Mouse (Mus musculus) CH12.LX (cell line): Measurements from ENCODE around the gene Cct2. TPM values are rescaled to one million over a fixed set of nuclear protein-coding genes. Genes with fewer than 3 reads are reported as not detected.

Experiments
- DNase-seq: peaks from one replicate; pipeline ENCODE4 v3.0.0-alpha.2; 2013; ENCODE audit errors: extremely low read depth
- H3K27ac ChIP-seq: 2 replicates; pipeline ENCODE4 v1.5.1; 2012; ENCODE audit warnings: low read depth, mild to moderate bottlenecking, control low read depth, moderate library complexity; ENCODE audit not compliant: insufficient read depth
- H3K27me3 ChIP-seq: replicated peaks from 2 replicates; pipeline ENCODE3; 2012; ENCODE audit warnings: inconsistent platforms
- H3K36me3 ChIP-seq, 2 experiments: replicated peaks in 1 of 2; 2 replicates each; pipeline versions ENCODE3 to v1.6.1; 2012; ENCODE audit warnings: inconsistent platforms in 1 of 2, low read length in 1 of 2, mild to moderate bottlenecking in 1 of 2, mixed read lengths in 1 of 2, moderate library complexity in 1 of 2; ENCODE audit not compliant: control insufficient read depth in 1 of 2, insufficient read depth in 1 of 2
- H3K4me1 ChIP-seq, 2 experiments: 2 replicates each; pipeline ENCODE4 v1.6.1; 2012; ENCODE audit warnings: inconsistent platforms in 1 of 2, moderate library complexity in 1 of 2; ENCODE audit not compliant: insufficient read depth in 2 of 2, control insufficient read depth in 1 of 2
- H3K4me2 ChIP-seq: 2 replicates; pipeline ENCODE4 v1.6.1; 2012; ENCODE audit warnings: low read depth, mild to moderate bottlenecking, control low read depth; ENCODE audit not compliant: poor library complexity, insufficient read depth, severe bottlenecking
- H3K4me3 ChIP-seq, 3 experiments: fragments of 150-350 bp in 1 of 3; sonication (generic) in 1 of 3; replicated peaks in 1 of 3; 2 replicates each; pipeline versions ENCODE3 to v1.5.1; 2011 to 2012; ENCODE audit warnings: low read depth in 2 of 3, low read length in 2 of 3, mild to moderate bottlenecking in 2 of 3, moderate library complexity in 2 of 3, control low read depth in 1 of 3, improper control_type of control experiment in 1 of 3, inconsistent platforms in 1 of 3, mixed read lengths in 1 of 3; ENCODE audit not compliant: poor library complexity in 1 of 3
- H3K79me2 ChIP-seq: replicated peaks from 2 replicates; pipeline ENCODE4 v1.6.1; 2012; ENCODE audit warnings: mild to moderate bottlenecking, moderate library complexity; ENCODE audit not compliant: control insufficient read depth, poor library complexity, insufficient read depth, severe bottlenecking; ENCODE audit errors: extremely low read depth
- H3K9ac ChIP-seq: 2 replicates; pipeline ENCODE4 v1.6.1; 2012; ENCODE audit warnings: low read depth, mild to moderate bottlenecking, control low read depth, moderate library complexity; ENCODE audit not compliant: insufficient read depth
- H3K9me3 ChIP-seq: replicated peaks from 2 replicates; pipeline ENCODE3; 2012; ENCODE audit warnings: low read length, inconsistent platforms, mixed read lengths
- CHD1 ChIP-seq: IDR thresholded peaks from 2 replicates; pipeline ENCODE4 v1.6.1; 2012; ENCODE audit warnings: low read depth, low read length, improper control_type of control experiment, inconsistent platforms
- E2F4 ChIP-seq: IDR thresholded peaks from 2 replicates; pipeline ENCODE4 v1.6.1; 2011; ENCODE audit warnings: low read depth, low read length, improper control_type of control experiment; ENCODE audit not compliant: insufficient replicate concordance
- EP300 ChIP-seq: IDR thresholded peaks from 2 replicates; pipeline ENCODE4 v1.6.1; 2011; ENCODE audit warnings: low read length, improper control_type of control experiment
- ETS1 ChIP-seq: conservative IDR thresholded peaks from 2 replicates; pipeline ENCODE4 v1.6.1; 2012; ENCODE audit warnings: low read depth, mild to moderate bottlenecking, inconsistent platforms, low read length, improper control_type of control experiment, moderate library complexity
- HCFC1 ChIP-seq: IDR thresholded peaks from 2 replicates; pipeline ENCODE4 v1.6.1; 2012; ENCODE audit warnings: low read depth, mild to moderate bottlenecking, inconsistent platforms, low read length, improper control_type of control experiment
- JUN ChIP-seq: IDR thresholded peaks from 2 replicates; pipeline ENCODE4 v1.6.1; 2011; ENCODE audit warnings: low read depth, mild to moderate bottlenecking, low read length, improper control_type of control experiment, moderate library complexity; ENCODE audit not compliant: insufficient read depth
- MAX ChIP-seq: IDR thresholded peaks from 2 replicates; pipeline ENCODE4 v1.6.1; 2011; ENCODE audit warnings: low read length, improper control_type of control experiment
- MEF2A ChIP-seq: IDR thresholded peaks from 2 replicates; pipeline ENCODE4 v1.6.1; 2014; ENCODE audit warnings: low read depth, mild to moderate bottlenecking, inconsistent platforms, low read length, improper control_type of control experiment, borderline replicate concordance
- MXI1 ChIP-seq: IDR thresholded peaks from 2 replicates; pipeline ENCODE4 v1.6.1; 2011; ENCODE audit warnings: mild to moderate bottlenecking, low read depth, low read length, improper control_type of control experiment
- NRF1 ChIP-seq: IDR thresholded peaks from 2 replicates; pipeline ENCODE4 v1.6.1; 2014; ENCODE audit warnings: low read depth, mild to moderate bottlenecking, inconsistent platforms, low read length, improper control_type of control experiment, moderate library complexity
- PAX5 ChIP-seq: IDR thresholded peaks from 2 replicates; pipeline ENCODE4 v1.6.1; 2012; ENCODE audit warnings: low read length, inconsistent platforms, mixed read lengths
- POLR2AphosphoS2 ChIP-seq: IDR thresholded peaks from 2 replicates; pipeline ENCODE4 v1.6.1; 2011; ENCODE audit warnings: low read depth, low read length, improper control_type of control experiment
- RAD21 ChIP-seq: IDR thresholded peaks from 2 replicates; pipeline ENCODE4 v1.6.1; 2011; ENCODE audit warnings: low read depth, mild to moderate bottlenecking, low read length, improper control_type of control experiment, moderate library complexity
- RCOR1 ChIP-seq: conservative IDR thresholded peaks from 2 replicates; pipeline ENCODE4 v1.6.1; 2012; ENCODE audit warnings: low read depth, mild to moderate bottlenecking, inconsistent platforms, low read length, improper control_type of control experiment
- TCF12 ChIP-seq: IDR thresholded peaks from 2 replicates; pipeline ENCODE4 v1.6.1; 2014; ENCODE audit warnings: low read depth, mild to moderate bottlenecking, inconsistent platforms, low read length, improper control_type of control experiment
- USF2 ChIP-seq: conservative IDR thresholded peaks from 2 replicates; pipeline ENCODE4 v1.6.1; 2011; ENCODE audit warnings: low read depth, low read length, improper control_type of control experiment
- ZC3H11A ChIP-seq: IDR thresholded peaks from 2 replicates; pipeline ENCODE4 v1.6.1; 2012; ENCODE audit warnings: low read depth, mild to moderate bottlenecking, inconsistent platforms, low read length, improper control_type of control experiment
- dilution Hi-C: fragments of 300-500 bp; cut with MboI; formaldehyde crosslinking; loops from 2 replicates; pipeline ENCODE4 v1.14.3; 2020; ENCODE audit warnings: low sequenced_read_pairs; ENCODE audit not compliant: extremely low pct_unique_long_range_greater_than_20kb, extremely low pct_ligation_motif_present
- in situ Hi-C: fragments of 300-500 bp; cut with MboI; formaldehyde crosslinking; loops from 3 replicates; pipeline ENCODE4 v1.14.3; 2019; ENCODE audit warnings: low sequenced_read_pairs, low pct_ligation_motif_present, low pct_unique_long_range_greater_than_20kb, mixed read lengths
- polyA plus RNA-seq: library from polyadenylated mRNA; unstranded; fragments of >175 nt; gene quantifications from 2 replicates; pipeline ENCODE4 v1.2.1, GENCODE M21; 2012; ENCODE audit warnings: low read depth; ENCODE audit not compliant: insufficient read length
- total RNA-seq, 2 experiments: library from RNA; depleted of rRNA; stranded (reverse); fragments of 300-350 nt in 1 of 2; fragments of >200 nt in 1 of 2; gene quantifications; 2 replicates each; pipeline ENCODE4 v1.2.3; 2012 to 2014

Gene Cct2
- total and polyA plus RNA-seq, 3 experiments = 448 to 901 (median 889) TPM

DNA sequence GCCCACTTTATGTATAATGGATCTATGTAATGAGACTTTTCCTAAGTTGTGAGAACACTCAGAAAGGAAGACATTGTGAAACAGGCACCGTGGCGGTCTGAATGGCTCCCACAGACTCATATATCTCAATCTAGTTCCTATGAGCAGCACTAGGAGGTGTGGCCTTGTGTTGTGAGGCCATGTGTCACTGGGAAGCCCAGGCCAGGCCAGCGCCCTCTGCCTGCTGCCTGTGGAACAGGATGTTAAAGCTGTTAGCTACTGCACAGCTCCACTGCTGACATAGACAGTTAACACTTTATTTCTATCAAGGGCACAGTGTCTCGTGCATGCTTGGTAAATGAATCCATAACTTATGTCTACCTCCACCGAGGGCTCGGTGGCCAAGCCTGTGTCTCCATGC is 14.7 kb upstream of the Cct2 start (continued):
- TF ChIP-seq NRF1 (no peak), TCF12 (no peak), ZC3H11A (no peak), ETS1 (no peak), EP300 (no peak), JUN (no peak), RAD21 (peak; percentile 28), MAX (peak; percentile 58; the same call in 1 of the 2 replicates)
- TF ChIP-seq, all 38 proteins: peak for 7

DNA sequence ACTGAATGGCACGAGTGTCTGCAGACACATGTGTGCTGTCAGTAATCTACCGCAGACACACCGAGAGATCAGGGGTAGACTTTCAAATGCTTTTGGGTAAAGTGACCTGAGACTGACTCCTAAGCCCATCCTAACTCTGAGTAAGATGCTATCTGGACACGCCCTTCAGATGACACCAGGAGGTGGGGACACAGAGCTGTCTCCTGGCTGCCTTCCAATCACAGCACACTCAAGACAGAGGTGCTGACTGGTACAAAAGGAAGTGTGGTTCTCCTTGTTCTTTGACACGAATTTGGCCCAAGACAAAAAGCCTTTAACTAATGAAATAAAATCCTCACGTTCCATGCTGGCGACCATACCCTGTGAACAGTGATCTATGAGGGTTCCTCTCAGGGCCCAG is 9.6 kb upstream of the Cct2 start:
- DNase-seq = no peak
- Histone ChIP-seq H3K36me3 (peaks cover 45 to 72% of the 10 kb centered on the region in 2 experiments), H3K27me3 (no peaks in the 10 kb centered on the region), H3K27ac (no peak overlapping the region), H3K4me2 (no peak overlapping the region), H3K4me3 (no peak overlapping the region), H3K9me3 (peaks cover 3% of the 10 kb centered on the region), H3K9ac (no peak overlapping the region), H3K4me1 (no peaks in the 10 kb centered on the region), H3K79me2 (no peaks in the 10 kb centered on the region)
- dilution Hi-C loops = no loop called here
- in situ Hi-C loops = no loop called here
- TF ChIP-seq MEF2A (no peak), CHD1 (no peak)

DNA sequence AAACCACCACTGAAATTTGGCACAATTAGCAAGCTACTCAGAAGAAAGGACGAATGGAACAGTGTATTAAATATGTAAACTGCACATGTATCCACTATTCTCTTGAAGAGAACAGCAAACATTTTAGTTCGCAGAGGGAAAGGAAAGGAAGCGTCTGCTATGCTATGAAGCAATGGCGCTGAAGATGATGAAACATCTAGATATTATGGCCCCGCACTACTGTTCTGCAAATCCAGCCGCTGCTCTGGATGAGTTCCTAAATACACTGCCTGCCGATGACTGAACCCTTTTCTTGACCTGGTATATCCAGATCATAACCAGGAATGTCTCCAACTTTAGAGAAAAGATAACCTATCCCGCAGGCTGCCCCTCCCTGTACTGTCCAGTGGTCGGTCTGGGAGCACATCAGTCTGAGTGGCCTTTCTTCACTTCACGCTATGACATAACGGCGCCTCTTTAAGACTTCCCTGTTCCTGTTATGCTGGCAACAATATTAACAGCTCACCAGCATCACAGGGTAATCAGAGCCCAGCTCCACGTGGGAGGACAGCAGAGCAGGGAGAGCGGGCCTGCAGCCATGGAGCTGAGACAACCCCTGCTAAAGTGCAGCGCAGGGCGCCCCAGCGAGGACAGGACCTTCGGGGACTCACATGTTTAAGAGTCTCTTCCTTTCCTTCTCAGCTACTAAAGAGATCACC is 8.7 kb upstream of the Cct2 start:
- Histone ChIP-seq H3K4me2 (no peak overlapping the region; the same call in 1 of the 2 replicates), H3K27me3 (no peaks in the 10 kb centered on the region), H3K36me3 (peaks cover 42 to 65% of the 10 kb centered on the region in 2 experiments), H3K27ac (no peak overlapping the region), H3K79me2 (no peaks in the 10 kb centered on the region), H3K9ac (no peak overlapping the region)
- no peak for DNase-seq
- no peak for TF ChIP-seq MAX
- TF ChIP-seq RAD21 = no peak
- TF ChIP-seq PAX5 = no peak
- no peak for TF ChIP-seq POLR2AphosphoS2
- no peak for TF ChIP-seq MXI1
- TF ChIP-seq EP300 = no peak
- no peak for TF ChIP-seq USF2
- no peak for TF ChIP-seq E2F4
- no peak for TF ChIP-seq TCF12
- no peak for TF ChIP-seq RCOR1
- TF ChIP-seq HCFC1 = no peak
- TF ChIP-seq, all 38 proteins: peak for 0
- in situ Hi-C loops = no loop called here
- no peak overlapping the region for H3K4me3 ChIP-seq
- no peaks in the 10 kb centered on the region for H3K4me1 ChIP-seq
- H3K9me3 ChIP-seq = peaks cover 3% of the 10 kb centered on the region
- dilution Hi-C loops = no loop called here
